Mouse (Mus musculus): ENCODE measurements around the gene Phactr3. TPM values are rescaled to one million over a fixed set of nuclear protein-coding genes. Genes with fewer than 3 reads are reported as not detected.

Phactr3 gene
- polyA plus RNA-seq, 1 experiment from 2014 or later: 0.05 TPM

DNA sequence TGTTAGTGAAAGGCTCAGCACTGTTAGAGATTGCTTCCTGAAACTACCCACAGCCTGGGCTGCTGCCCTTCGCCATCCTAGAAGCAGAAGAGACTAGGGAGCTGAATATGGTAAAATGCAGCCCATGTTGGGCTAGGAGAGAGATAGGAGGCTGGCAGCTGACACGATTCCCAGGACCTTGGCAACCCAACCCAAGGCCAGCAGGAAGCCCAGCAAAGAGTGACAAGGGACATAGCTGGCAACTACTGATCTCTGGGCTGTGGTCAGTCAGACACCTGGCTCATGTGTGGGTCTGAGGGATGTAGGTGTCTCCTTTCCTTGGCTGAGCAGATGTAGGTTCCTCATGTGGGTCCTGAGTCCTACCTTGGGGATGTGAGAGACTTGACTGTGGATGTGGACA lies 152.0 kb downstream of the Phactr3 start:
- no peak for ATAC-seq (ENCODE audit: low read depth)
- H3K27me3 ChIP-seq: no peaks in the 10 kb centered on the region
- H3K4me1 ChIP-seq (replicated peaks): no peaks in the 10 kb centered on the region
- no peak for DNase-seq
- no peaks in the 10 kb centered on the region for H3K9me3 ChIP-seq (replicated peaks)
- H3K9ac ChIP-seq: no peak overlapping the region
- H3K27ac ChIP-seq: no peak overlapping the region
- H3K4me3 ChIP-seq (replicated peaks): no peak overlapping the region
- H3K4me2 ChIP-seq: no peak overlapping the region
- no peaks in the 10 kb centered on the region for H3K36me3 ChIP-seq
- 53% methylated on average over 2 of the region's 2 CpGs for WGBS (ENCODE audit: insufficient replicate concordance)

- no peak overlapping the region for H3K9ac ChIP-seq
- H3K4me3 ChIP-seq (replicated peaks): no peak overlapping the region
- H3K27ac ChIP-seq: no peak overlapping the region
- ATAC-seq (ENCODE audit: low read depth): no peak
- H3K4me2 ChIP-seq: no peak overlapping the region
- H3K36me3 ChIP-seq: no peaks in the 10 kb centered on the region
- no peak for DNase-seq
- H3K4me1 ChIP-seq (replicated peaks): no peaks in the 10 kb centered on the region
- H3K9me3 ChIP-seq (replicated peaks): no peaks in the 10 kb centered on the region
- WGBS (ENCODE audit: insufficient replicate concordance): 64% methylated on average over 4 of the region's 4 CpGs
- H3K27me3 ChIP-seq: no peaks in the 10 kb centered on the region
Observed at GRCm38 (mm10) chr2:178272350-178272749, 153.6 kb downstream of the Phactr3 start.

GRCm38 (mm10) chr2:178274126-178274525 lies 155.4 kb downstream of the Phactr3 start:
- WGBS (ENCODE audit: insufficient replicate concordance): 56% methylated on average over 4 of the region's 4 CpGs
- H3K9me3 ChIP-seq (replicated peaks): no peaks in the 10 kb centered on the region
- H3K9ac ChIP-seq: no peak overlapping the region
- no peak overlapping the region for H3K4me2 ChIP-seq
- no peaks in the 10 kb centered on the region for H3K4me1 ChIP-seq (replicated peaks)
- no peak for ATAC-seq (ENCODE audit: low read depth)
- H3K27me3 ChIP-seq: no peaks in the 10 kb centered on the region
- H3K4me3 ChIP-seq (replicated peaks): no peak overlapping the region
- no peak overlapping the region for H3K27ac ChIP-seq
- no peak for DNase-seq
- no peaks in the 10 kb centered on the region for H3K36me3 ChIP-seq

GRCm38 (mm10) chr2:178277206-178277605 lies 158.4 kb downstream of the Phactr3 start:
- no peaks in the 10 kb centered on the region for H3K36me3 ChIP-seq
- no peak overlapping the region for H3K4me2 ChIP-seq
- 5% methylated on average over 6 of the region's 6 CpGs for whole genome bisulfite sequencing (ENCODE audit: insufficient replicate concordance)
- no peaks in the 10 kb centered on the region for H3K4me1 ChIP-seq (replicated peaks)
- DNase-seq (no peak), ATAC-seq (ENCODE audit: low read depth) (no peak)
- H3K9me3 ChIP-seq (replicated peaks): no peaks in the 10 kb centered on the region
- no peak overlapping the region for H3K27ac ChIP-seq
- H3K27me3 ChIP-seq: no peaks in the 10 kb centered on the region
- H3K4me3 ChIP-seq (replicated peaks): no peak overlapping the region
- H3K9ac ChIP-seq: no peak overlapping the region

GRCm38 (mm10) chr2:178281183-178281582 lies 162.4 kb downstream of the Phactr3 start:
- Histone ChIP-seq H3K9ac (no peak overlapping the region), H3K9me3 (replicated peaks) (no peaks in the 10 kb centered on the region), H3K4me3 (replicated peaks) (no peak overlapping the region), H3K4me2 (no peak overlapping the region), H3K27ac (no peak overlapping the region), H3K4me1 (replicated peaks) (no peaks in the 10 kb centered on the region), H3K36me3 (no peaks in the 10 kb centered on the region), H3K27me3 (no peaks in the 10 kb centered on the region)
- DNase-seq: no peak
- ATAC-seq (ENCODE audit: low read depth): no peak
- 39% methylated on average over 3 of the region's 3 CpGs for WGBS (ENCODE audit: insufficient replicate concordance)

GRCm38 (mm10) chr2:178287285-178287684 lies 168.5 kb downstream of the Phactr3 start:
- no peaks in the 10 kb centered on the region for H3K9me3 ChIP-seq (replicated peaks)
- no peak overlapping the region for H3K27ac ChIP-seq
- no peak overlapping the region for H3K9ac ChIP-seq
- WGBS (ENCODE audit: insufficient replicate concordance): 74% methylated on average over 5 of the region's 5 CpGs
- DNase-seq (no peak), ATAC-seq (ENCODE audit: low read depth) (no peak)
- no peaks in the 10 kb centered on the region for H3K27me3 ChIP-seq
- H3K4me1 ChIP-seq (replicated peaks): no peaks in the 10 kb centered on the region
- no peak overlapping the region for H3K4me2 ChIP-seq
- no peaks in the 10 kb centered on the region for H3K36me3 ChIP-seq
- H3K4me3 ChIP-seq (replicated peaks): no peak overlapping the region

DNA sequence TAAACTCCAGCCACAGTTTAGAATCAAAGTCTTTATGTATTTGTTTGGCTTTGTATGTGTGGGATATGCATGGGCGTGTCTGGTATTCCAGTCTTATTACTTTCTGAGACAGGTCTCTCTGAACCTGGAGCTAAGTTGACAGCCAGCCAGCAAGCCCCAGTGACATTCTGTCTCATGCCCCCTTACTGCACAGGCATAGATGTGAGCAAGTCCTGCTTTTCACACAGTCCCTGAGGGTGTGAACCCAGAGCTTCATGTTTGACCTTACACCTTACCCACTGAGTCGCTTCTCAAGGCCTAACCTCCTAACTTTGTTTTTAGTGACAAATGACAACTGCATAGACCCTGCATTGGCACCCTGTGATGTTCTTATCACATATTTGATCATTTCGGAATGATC lies 169.9 kb downstream of the Phactr3 start:
- H3K4me3 ChIP-seq (replicated peaks): no peak overlapping the region
- no peaks in the 10 kb centered on the region for H3K27me3 ChIP-seq
- H3K27ac ChIP-seq: no peak overlapping the region
- H3K36me3 ChIP-seq: no peaks in the 10 kb centered on the region
- ATAC-seq (ENCODE audit: low read depth) (no peak), DNase-seq (no peak)
- H3K4me1 ChIP-seq (replicated peaks): no peaks in the 10 kb centered on the region
- no peak overlapping the region for H3K4me2 ChIP-seq
- H3K9me3 ChIP-seq (replicated peaks): no peaks in the 10 kb centered on the region
- 66% methylated on average over 3 of the region's 3 CpGs for WGBS (ENCODE audit: insufficient replicate concordance)
- no peak overlapping the region for H3K9ac ChIP-seq

DNA sequence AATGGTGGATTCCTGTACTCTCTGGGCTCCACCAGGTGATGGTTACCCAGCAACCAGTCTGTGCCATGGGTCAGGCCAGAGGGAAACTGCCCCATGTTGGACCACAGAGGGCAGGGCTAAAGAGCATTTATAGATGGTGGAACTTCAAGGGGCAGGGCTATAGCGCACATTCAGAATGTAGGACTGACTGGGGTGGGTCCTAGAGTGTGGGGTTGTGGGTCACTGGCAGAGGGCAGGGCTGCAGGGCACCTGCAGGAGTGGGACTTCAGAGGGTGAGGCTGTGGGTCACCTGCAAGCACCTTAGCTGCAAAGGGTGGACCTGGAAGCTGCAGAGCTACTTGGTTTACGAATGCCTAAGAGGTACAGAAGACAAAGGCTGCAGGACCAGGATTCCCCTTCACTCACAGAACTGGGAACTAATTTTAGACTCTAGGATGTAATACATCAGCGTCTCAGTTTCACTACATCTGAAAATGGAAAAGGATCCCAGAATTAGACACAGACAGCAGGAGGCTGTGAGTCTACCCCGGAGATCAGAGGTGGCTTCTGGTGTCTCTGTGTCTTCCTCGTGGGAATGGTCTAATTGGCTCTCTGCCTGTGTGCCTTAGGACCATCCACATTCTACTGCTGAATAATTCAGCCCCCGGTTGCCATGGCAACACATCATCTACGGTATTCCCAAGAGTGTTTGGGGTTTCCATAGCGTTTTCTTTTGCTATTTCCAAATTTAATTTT lies 184.8 kb downstream of the Phactr3 start:
- WGBS (ENCODE audit: insufficient replicate concordance): 61% methylated on average over 8 of the region's 8 CpGs
- no peak for ATAC-seq (ENCODE audit: low read depth)
- H3K27ac ChIP-seq: no peak overlapping the region

DNA sequence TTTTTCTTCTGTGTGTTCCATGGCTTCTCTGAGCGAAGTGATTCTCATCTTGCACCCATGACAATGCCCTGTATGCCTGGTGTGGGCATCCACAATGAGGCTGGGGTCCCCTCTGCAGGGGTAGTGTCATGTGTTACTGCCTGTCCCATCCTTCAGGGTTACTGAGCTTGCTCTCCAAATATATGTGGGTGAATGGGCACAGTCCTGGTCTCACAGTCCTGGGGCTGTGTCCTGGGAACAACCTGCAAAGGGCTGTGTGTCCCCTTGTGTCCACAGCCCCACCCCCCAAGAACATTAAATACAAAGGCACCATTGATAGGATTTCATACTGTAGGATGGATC lies 185.4 kb downstream of the Phactr3 start:
- DNase-seq (no peak), ATAC-seq (ENCODE audit: low read depth) (no peak)
- 35% methylated on average over 1 of the region's 1 CpGs for WGBS (ENCODE audit: insufficient replicate concordance)
- Histone ChIP-seq H3K27me3 (no peaks in the 10 kb centered on the region), H3K4me3 (replicated peaks) (no peak overlapping the region), H3K27ac (no peak overlapping the region), H3K36me3 (no peaks in the 10 kb centered on the region), H3K9ac (no peak overlapping the region), H3K4me1 (replicated peaks) (no peaks in the 10 kb centered on the region), H3K4me2 (no peak overlapping the region), H3K9me3 (replicated peaks) (no peaks in the 10 kb centered on the region)

More for the DNA sequence above, 184.8 kb downstream of the Phactr3 start:
- Histone ChIP-seq H3K36me3 (no peaks in the 10 kb centered on the region), H3K27me3 (no peaks in the 10 kb centered on the region), H3K4me1 (replicated peaks) (no peaks in the 10 kb centered on the region), H3K9ac (no peak overlapping the region), H3K4me2 (no peak overlapping the region), H3K9me3 (replicated peaks) (no peaks in the 10 kb centered on the region), H3K4me3 (replicated peaks) (no peak overlapping the region)
- no peak for DNase-seq

DNA sequence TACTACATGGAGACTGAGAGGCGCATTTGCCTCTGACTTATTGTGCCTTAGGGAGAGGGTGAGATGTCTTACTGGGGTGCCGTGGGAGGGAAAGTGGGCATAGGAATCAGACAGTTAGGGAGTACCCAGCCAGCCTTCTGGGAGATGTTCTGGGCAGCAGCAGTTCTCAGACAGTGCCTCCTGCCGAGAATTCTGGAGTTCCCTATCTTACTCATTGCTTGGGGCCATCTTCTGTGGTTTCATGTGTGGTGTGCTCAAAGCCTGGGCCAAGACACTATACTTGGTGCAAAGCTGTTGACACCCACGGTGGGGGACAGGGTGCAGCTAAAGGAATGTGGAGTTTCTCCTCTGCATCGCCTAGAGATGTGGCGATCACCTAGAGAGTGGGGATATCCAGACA lies 185.9 kb downstream of the Phactr3 start:
- no peak for ATAC-seq (ENCODE audit: low read depth)
- WGBS (ENCODE audit: insufficient replicate concordance): 52% methylated on average over 6 of the region's 6 CpGs
- no peak overlapping the region for H3K4me2 ChIP-seq

DNA sequence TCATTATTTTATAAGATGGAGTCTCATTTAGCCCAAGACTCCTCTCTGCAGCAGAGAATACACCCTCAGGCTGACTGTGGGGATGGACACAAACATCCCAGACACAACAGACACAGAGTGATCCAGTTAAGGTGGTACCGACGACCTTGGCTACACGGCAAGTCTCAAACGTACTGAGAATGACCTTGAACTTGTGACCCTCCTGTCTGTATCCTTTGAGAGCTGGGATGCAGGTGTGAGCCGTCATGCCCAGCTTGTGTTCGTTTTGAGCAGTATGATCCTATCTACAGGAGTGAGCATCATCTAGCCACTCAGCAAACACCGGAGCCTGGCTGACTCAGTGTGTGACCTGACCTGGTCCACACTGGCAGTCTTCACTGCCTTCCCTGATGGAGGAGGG lies 194.8 kb downstream of the Phactr3 start:
- WGBS (ENCODE audit: insufficient replicate concordance): 60% methylated on average over 7 of the region's 7 CpGs
- Histone ChIP-seq H3K9me3 (replicated peaks) (no peaks in the 10 kb centered on the region), H3K27ac (no peak overlapping the region), H3K36me3 (no peaks in the 10 kb centered on the region), H3K4me2 (no peak overlapping the region), H3K27me3 (no peaks in the 10 kb centered on the region), H3K9ac (no peak overlapping the region), H3K4me3 (replicated peaks) (no peak overlapping the region), H3K4me1 (replicated peaks) (no peaks in the 10 kb centered on the region)
- ATAC-seq (ENCODE audit: low read depth) (no peak), DNase-seq (no peak)

More for the DNA sequence above, 185.9 kb downstream of the Phactr3 start:
- no peak overlapping the region for H3K9ac ChIP-seq
- DNase-seq: no peak
- no peaks in the 10 kb centered on the region for H3K36me3 ChIP-seq
- H3K9me3 ChIP-seq (replicated peaks): no peaks in the 10 kb centered on the region
- no peak overlapping the region for H3K4me3 ChIP-seq (replicated peaks)
- H3K27ac ChIP-seq: no peak overlapping the region
- no peaks in the 10 kb centered on the region for H3K27me3 ChIP-seq
- H3K4me1 ChIP-seq (replicated peaks): no peaks in the 10 kb centered on the region

DNA sequence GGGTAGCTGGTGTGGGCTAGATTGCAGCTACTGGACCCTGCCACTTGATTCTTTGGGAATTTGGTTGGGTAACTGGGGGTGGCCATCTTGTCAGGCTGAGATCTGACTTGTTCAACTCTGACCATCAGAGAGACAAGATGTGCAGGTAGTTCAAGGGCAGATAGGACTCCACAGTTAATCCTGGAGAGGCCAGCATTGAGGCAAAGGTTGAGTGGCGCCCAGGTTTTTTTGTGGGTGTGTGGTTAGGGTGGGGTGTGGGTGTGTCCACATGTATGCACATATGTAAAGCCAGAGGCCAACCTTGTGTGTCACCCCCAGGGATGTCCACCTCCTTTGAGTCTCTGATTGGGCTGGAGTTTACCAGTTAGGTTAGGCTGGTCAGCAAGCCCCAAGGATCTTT lies 197.5 kb downstream of the Phactr3 start:
- Histone ChIP-seq H3K27ac (no peak overlapping the region), H3K27me3 (no peaks in the 10 kb centered on the region), H3K4me1 (replicated peaks) (no peaks in the 10 kb centered on the region), H3K36me3 (no peaks in the 10 kb centered on the region), H3K9me3 (replicated peaks) (no peaks in the 10 kb centered on the region), H3K4me3 (replicated peaks) (no peak overlapping the region), H3K4me2 (no peak overlapping the region), H3K9ac (no peak overlapping the region)
- DNase-seq: no peak
- no peak for ATAC-seq (ENCODE audit: low read depth)
- 40% methylated on average over 1 of the region's 1 CpGs for WGBS (ENCODE audit: insufficient replicate concordance)

Data from liver, embryonic 13.5 days (tissue).